Mouse (Mus musculus) liver, embryonic 14.5 days (tissue): ENCODE measurements at regions not wholly inside any gene's neighbourhood (a gene's known extent, or its start where the extent isn't known, plus 50 kb on each side); places are given as distances from the start of the nearest gene placed in this dataset.

ENCODE experiments used
- CTCF ChIP-seq: IDR thresholded peaks from 2 replicates; pipeline ENCODE4 v1.5.1; 2016; ENCODE audit warnings: antibody characterized with exemption, low read depth, control low read depth
- EP300 ChIP-seq: IDR thresholded peaks from 2 replicates; pipeline ENCODE4 v1.6.1; 2016; ENCODE audit warnings: antibody characterized with exemption, low read depth

- TF ChIP-seq CTCF = no peak
- no peak for TF ChIP-seq EP300
Measured at GRCm38 (mm10) chr12:13728986-13729385, 422.9 kb downstream of the Fam84a start.
